Mouse (Mus musculus) MEL (cell line): ENCODE measurements at regions not wholly inside any gene's neighbourhood (a gene's known extent, or its start where the extent isn't known, plus 50 kb on each side); places are given as distances from the start of the nearest gene placed in this dataset.

ENCODE experiments used
- CTCF ChIP-seq, 3 experiments: IDR thresholded peaks in 2 of 3; conservative IDR thresholded peaks in 1 of 3; 2 replicates each; pipeline ENCODE4 v1.5.1; 2011 to 2012; ENCODE audit warnings: low read length in 3 of 3, low read depth in 2 of 3, mild to moderate bottlenecking in 2 of 3, improper control_type of control experiment in 1 of 3, inconsistent platforms in 1 of 3, mixed read lengths in 1 of 3, moderate library complexity in 1 of 3; ENCODE audit not compliant: control insufficient read depth in 1 of 3, insufficient read depth in 1 of 3, poor library complexity in 1 of 3, severe bottlenecking in 1 of 3
- POLR2A ChIP-seq, 2 experiments: IDR thresholded peaks; 2 replicates each; pipeline ENCODE4 v1.6.1; 2011 to 2012; ENCODE audit warnings: low read length in 2 of 2, mild to moderate bottlenecking in 2 of 2, control low read depth in 1 of 2, improper control_type of control experiment in 1 of 2, low read depth in 1 of 2, moderate library complexity in 1 of 2; ENCODE audit not compliant: control insufficient read depth in 1 of 2, insufficient read depth in 1 of 2, poor library complexity in 1 of 2
- POLR2AphosphoS2 ChIP-seq: IDR thresholded peaks from 2 replicates; pipeline ENCODE4 v1.6.1; 2011; ENCODE audit warnings: low read length, improper control_type of control experiment
- TBP ChIP-seq: IDR thresholded peaks from 2 replicates; pipeline ENCODE4 v1.8.0; 2011; ENCODE audit warnings: low read depth, low read length, improper control_type of control experiment

GRCm38 (mm10) chr9:41606136-41606535 is 444.6 kb upstream of the Ubash3b start:
- TF ChIP-seq CTCF (IDR thresholded peaks at IDR 0.05 in 2 of 3, conservative IDR thresholded peaks at IDR 0.05 in 1 of 3; ENCODE audit: control insufficient read depth in 1 of 3, insufficient read depth in 1 of 3, low read depth in 2 of 3, low read length in 3 of 3, poor library complexity in 1 of 3, severe bottlenecking in 1 of 3) (no peak), POLR2A (IDR thresholded peaks at IDR 0.05; ENCODE audit: control insufficient read depth in 1 of 2, insufficient read depth in 1 of 2, low read depth in 1 of 2, low read length in 2 of 2, poor library complexity in 1 of 2) (no peak), POLR2AphosphoS2 (no peak), TBP (no peak)
